Mouse (Mus musculus) heart, postnatal 36 days (tissue): ENCODE measurements around the gene Olfr1222. TPM values are rescaled to one million over a fixed set of nuclear protein-coding genes. Genes with fewer than 3 reads are reported as not detected.
"Not testable (repeated sequence)": the region's sequence is repeated elsewhere in the genome, so short reads cannot be mapped to it uniquely, and the experiment has no call there.

ENCODE experiments used
- DNase-seq, 2 experiments: peaks; one replicate each; pipeline ENCODE4 v3.0.0; 2021 to 2022
- intact Hi-C: fragments of 180-260 bp; cut with DNase I; formaldehyde crosslinking; loops from one replicate; pipeline ENCODE4 v1.15.1; 2025
- total RNA-seq, 2 experiments: library from RNA; stranded (reverse); gene quantifications; 2 replicates each; pipeline ENCODE4 v1.2.3; 2021

The Olfr1222 gene
- not detected for total RNA-seq

- DNase-seq, result no peak
- intact Hi-C loops, result no loop called here
Measured at GRCm38 (mm10) chr2:89132954-89133353, at the start of gene Olfr1222. Gene Olfr1222 (minus strand): TSS chr2:89133054.

- DNase-seq, result no peak
- intact Hi-C loops, result no loop called here
Measured at GRCm38 (mm10) chr2:89174569-89174968, 41.7 kb upstream of the Olfr1222 start, which contains the start of gene Olfr1225. Gene Olfr1225 (minus strand): TSS chr2:89174669.

- intact Hi-C loops, DNase-seq: not testable (repeated sequence)
Measured at GRCm38 (mm10) chr2:89164711-89165110, 31.9 kb upstream of the Olfr1222 start.

- DNase-seq, intact Hi-C loops: not testable (repeated sequence)
Measured at GRCm38 (mm10) chr2:89163991-89164390, 31.1 kb upstream of the Olfr1222 start, which contains the start of gene Olfr1224-ps1. Gene Olfr1224-ps1 (minus strand): TSS chr2:89164091.

- intact Hi-C loops, result no loop called here
- DNase-seq, result no peak
Measured at GRCm38 (mm10) chr2:89151460-89151859, 18.6 kb upstream of the Olfr1222 start, which contains the start of gene Olfr1223. Gene Olfr1223 (minus strand): TSS chr2:89151560.

GRCm38 (mm10) chr2:89117183-89117582 is 15.7 kb downstream of the Olfr1222 start, which contains the start of gene Olfr1221:
Gene Olfr1221 (minus strand): TSS chr2:89117283.
- DNase-seq, result no peak
- intact Hi-C loops, result no loop called here

GRCm38 (mm10) chr2:89106735-89107134 is 26.1 kb downstream of the Olfr1222 start, which contains the start of gene Olfr1220:
Gene Olfr1220 (minus strand): TSS chr2:89106835.
- no peak for DNase-seq
- intact Hi-C loops, result no loop called here

GRCm38 (mm10) chr2:89105651-89106050 is 27.2 kb downstream of the Olfr1222 start:
- intact Hi-C loops, result no loop called here
- DNase-seq, result no peak

GRCm38 (mm10) chr2:89093848-89094247 is 39.0 kb downstream of the Olfr1222 start:
- no peak for DNase-seq
- intact Hi-C loops, result loop anchor here (10.0 kb wide), 1 partner anchor 1609 kb away; no protein-coding TSS in a partner anchor

- DNase-seq, result no peak
- intact Hi-C loops, result no loop called here
Measured at GRCm38 (mm10) chr2:89083413-89083812, 49.4 kb downstream of the Olfr1222 start, which contains the start of gene Olfr1219. Gene Olfr1219 (minus strand): TSS chr2:89083513.

- DNase-seq, result no peak
- intact Hi-C loops, result no loop called here
Measured at GRCm38 (mm10) chr2:89081487-89081886, 51.4 kb downstream of the Olfr1222 start.

Other genes starting within 250 kb of the Olfr1222 start
- not detected for gene Olfr1208, start 230.7 kb downstream of the Olfr1222 start, total RNA-seq
- not detected for gene Olfr1209, start 217.9 kb downstream of the Olfr1222 start, total RNA-seq
- gene Olfr1211, start 194.9 kb downstream of the Olfr1222 start, total RNA-seq, result not detected
- gene Olfr1212, start 179.1 kb downstream of the Olfr1222 start, total RNA-seq, result not detected
- not detected for gene Gm13762, start 152.8 kb downstream of the Olfr1222 start, total RNA-seq
- not detected for gene Olfr1214, start 140.4 kb downstream of the Olfr1222 start, total RNA-seq
- gene Olfr1215, start 126.1 kb downstream of the Olfr1222 start, total RNA-seq, result not detected
- gene Olfr1216, start 114.7 kb downstream of the Olfr1222 start, total RNA-seq, result not detected
- not detected for gene Olfr1217, start 101.0 kb downstream of the Olfr1222 start, total RNA-seq
- gene Olfr1218, start 71.9 kb downstream of the Olfr1222 start, total RNA-seq, result not detected
- not detected for gene Olfr1219, start 49.5 kb downstream of the Olfr1222 start, total RNA-seq
- gene Olfr1220, start 26.2 kb downstream of the Olfr1222 start, total RNA-seq, result not detected
- not detected for gene Olfr1221, start 15.8 kb downstream of the Olfr1222 start, total RNA-seq
- not detected for gene Olfr1223, start 18.5 kb upstream of the Olfr1222 start, total RNA-seq
- gene Olfr1224-ps1, start 31.0 kb upstream of the Olfr1222 start, total RNA-seq, result not detected
- not detected for gene Olfr1225, start 41.6 kb upstream of the Olfr1222 start, total RNA-seq
- gene Olfr1226, start 67.0 kb upstream of the Olfr1222 start, total RNA-seq, result not detected
- gene Olfr1228, start 121.0 kb upstream of the Olfr1222 start, total RNA-seq, result not detected
- not detected for gene Olfr1229, start 155.0 kb upstream of the Olfr1222 start, total RNA-seq
- gene Olfr1230, start 164.2 kb upstream of the Olfr1222 start, total RNA-seq, result not detected
- gene Olfr1231, start 174.0 kb upstream of the Olfr1222 start, total RNA-seq, result not detected
- gene Olfr1232, start 196.6 kb upstream of the Olfr1222 start, total RNA-seq, result not detected
- not detected for gene Olfr1233, start 209.3 kb upstream of the Olfr1222 start, total RNA-seq
- not detected for gene Olfr1234, start 231.8 kb upstream of the Olfr1222 start, total RNA-seq